Mouse (Mus musculus) MEL (cell line): ENCODE results near the gene Mfsd14b. TPM values are rescaled to one million over a fixed set of nuclear protein-coding genes. Genes with fewer than 3 reads are reported as not detected.

Source experiments
- DNase-seq: peaks from one replicate; pipeline ENCODE4 v3.0.0; 2011; ENCODE audit warnings: low read depth, low spot score
- H3K27ac ChIP-seq: 2 replicates; pipeline ENCODE4 v1.5.1; 2012; ENCODE audit warnings: low read depth, mild to moderate bottlenecking, control low read depth, low read length, moderate library complexity; ENCODE audit not compliant: control insufficient read depth
- H3K27me3 ChIP-seq, 2 experiments: fragments of 150-350 bp in 1 of 2; sonication (generic) in 1 of 2; 2 replicates each; pipeline ENCODE4 v1.6.1; 2012; ENCODE audit warnings: low read length in 2 of 2, mild to moderate bottlenecking in 2 of 2, improper control_type of control experiment in 1 of 2, moderate library complexity in 1 of 2; ENCODE audit not compliant: insufficient read depth in 2 of 2, control insufficient read depth in 1 of 2
- H3K36me3 ChIP-seq, 2 experiments: 2 replicates each; pipeline ENCODE4 v1.6.1; 2012 to 2014; ENCODE audit warnings: low read length in 2 of 2, improper control_type of control experiment in 1 of 2, inconsistent platforms in 1 of 2, mild to moderate bottlenecking in 1 of 2; ENCODE audit not compliant: insufficient read depth in 2 of 2, control insufficient read depth in 1 of 2
- H3K4me1 ChIP-seq, 2 experiments: fragments of 150-350 bp in 1 of 2; sonication (generic) in 1 of 2; 2 replicates each; pipeline ENCODE4 v1.6.1; 2012; ENCODE audit warnings: low read length in 2 of 2, improper control_type of control experiment in 1 of 2, mild to moderate bottlenecking in 1 of 2; ENCODE audit not compliant: insufficient read depth in 2 of 2, control insufficient read depth in 1 of 2
- H3K4me3 ChIP-seq, 2 experiments: fragments of 150-350 bp in 1 of 2; sonication (generic) in 1 of 2; 2 replicates each; pipeline ENCODE4 v1.5.1; 2012; ENCODE audit warnings: low read depth in 2 of 2, low read length in 2 of 2, mild to moderate bottlenecking in 2 of 2, moderate library complexity in 2 of 2, control low read depth in 1 of 2, improper control_type of control experiment in 1 of 2; ENCODE audit not compliant: control insufficient read depth in 1 of 2, insufficient read depth in 1 of 2
- H3K79me2 ChIP-seq: 2 replicates; pipeline ENCODE4 v1.6.1; 2012; ENCODE audit warnings: mild to moderate bottlenecking, low read length, moderate library complexity; ENCODE audit not compliant: control insufficient read depth, poor library complexity, insufficient read depth
- H3K9ac ChIP-seq: 2 replicates; pipeline ENCODE4 v1.6.1; 2012; ENCODE audit warnings: low read depth, mild to moderate bottlenecking, control low read depth, low read length, moderate library complexity; ENCODE audit not compliant: control insufficient read depth, poor library complexity, severe bottlenecking
- H3K9me3 ChIP-seq: fragments of 150-350 bp; sonication (generic); replicated peaks from 2 replicates; pipeline ENCODE4 v1.6.1; 2012; ENCODE audit warnings: mild to moderate bottlenecking, low read length, improper control_type of control experiment, moderate library complexity; ENCODE audit not compliant: insufficient read depth
- BHLHE40 ChIP-seq: IDR thresholded peaks from 2 replicates; pipeline ENCODE4 v1.6.1; 2012; ENCODE audit warnings: low read depth, mild to moderate bottlenecking, inconsistent platforms, low read length, improper control_type of control experiment, borderline replicate concordance
- CHD1 ChIP-seq: IDR thresholded peaks from 2 replicates; pipeline ENCODE4 v1.6.1; 2012; ENCODE audit warnings: low read depth, mild to moderate bottlenecking, inconsistent platforms, low read length, improper control_type of control experiment
- CHD2 ChIP-seq: IDR thresholded peaks from 2 replicates; pipeline ENCODE4 v1.6.1; 2011; ENCODE audit warnings: low read length, improper control_type of control experiment
- CTCF ChIP-seq, 3 experiments: IDR thresholded peaks in 2 of 3; conservative IDR thresholded peaks in 1 of 3; 2 replicates each; pipeline ENCODE4 v1.5.1; 2011 to 2012; ENCODE audit warnings: low read length in 3 of 3, low read depth in 2 of 3, mild to moderate bottlenecking in 2 of 3, improper control_type of control experiment in 1 of 3, inconsistent platforms in 1 of 3, mixed read lengths in 1 of 3, moderate library complexity in 1 of 3; ENCODE audit not compliant: control insufficient read depth in 1 of 3, insufficient read depth in 1 of 3, poor library complexity in 1 of 3, severe bottlenecking in 1 of 3
- EP300 ChIP-seq, 2 experiments: IDR thresholded peaks; 2 replicates each; pipeline ENCODE4 v1.6.1; 2011; ENCODE audit warnings: improper control_type of control experiment in 2 of 2, low read length in 2 of 2, low read depth in 1 of 2, mild to moderate bottlenecking in 1 of 2
- GATA1 ChIP-seq: IDR thresholded peaks from 2 replicates; pipeline ENCODE4 v1.6.1; 2011; ENCODE audit warnings: low read depth, low read length, improper control_type of control experiment
- KAT2A ChIP-seq: conservative IDR thresholded peaks from 2 replicates; pipeline ENCODE4 v1.6.1; 2012; ENCODE audit warnings: low read depth, low read length, improper control_type of control experiment, inconsistent platforms
- MAFK ChIP-seq: IDR thresholded peaks from 2 replicates; pipeline ENCODE4 v1.6.1; 2011; ENCODE audit warnings: low read depth, mild to moderate bottlenecking, low read length, improper control_type of control experiment, borderline replicate concordance
- MAX ChIP-seq: IDR thresholded peaks from 2 replicates; pipeline ENCODE4 v1.6.1; 2011; ENCODE audit warnings: low read length, improper control_type of control experiment
- MYB ChIP-seq: IDR thresholded peaks from 2 replicates; pipeline ENCODE4 v1.6.1; 2011; ENCODE audit warnings: mild to moderate bottlenecking, low read depth, low read length, improper control_type of control experiment
- NELFE ChIP-seq: IDR thresholded peaks from 2 replicates; pipeline ENCODE4 v1.6.1; 2011; ENCODE audit warnings: low read depth, low read length, improper control_type of control experiment
- POLR2AphosphoS2 ChIP-seq: IDR thresholded peaks from 2 replicates; pipeline ENCODE4 v1.6.1; 2011; ENCODE audit warnings: low read length, improper control_type of control experiment
- RAD21 ChIP-seq: IDR thresholded peaks from 2 replicates; pipeline ENCODE4 v1.6.1; 2011; ENCODE audit warnings: mild to moderate bottlenecking, low read depth, low read length, improper control_type of control experiment
- TBP ChIP-seq: IDR thresholded peaks from 2 replicates; pipeline ENCODE4 v1.8.0; 2011; ENCODE audit warnings: low read depth, low read length, improper control_type of control experiment
- TCF12 ChIP-seq: IDR thresholded peaks from 2 replicates; pipeline ENCODE4 v1.6.1; 2014; ENCODE audit warnings: low read depth, mild to moderate bottlenecking, inconsistent platforms, low read length, improper control_type of control experiment, moderate library complexity
- USF2 ChIP-seq, 2 experiments: IDR thresholded peaks; 2 replicates each; pipeline ENCODE4 v1.6.1; 2011 to 2012; ENCODE audit warnings: improper control_type of control experiment in 2 of 2, low read length in 2 of 2, borderline replicate concordance in 1 of 2, inconsistent platforms in 1 of 2, low read depth in 1 of 2, mild to moderate bottlenecking in 1 of 2; ENCODE audit not compliant: insufficient read depth in 1 of 2
- ZC3H11A ChIP-seq: IDR thresholded peaks from 2 replicates; pipeline ENCODE4 v1.6.1; 2012; ENCODE audit warnings: low read depth, mild to moderate bottlenecking, inconsistent platforms, low read length, improper control_type of control experiment
- ZKSCAN1 ChIP-seq: IDR thresholded peaks from 2 replicates; pipeline ENCODE4 v1.6.1; 2012; ENCODE audit warnings: low read depth, mild to moderate bottlenecking, inconsistent platforms, low read length, improper control_type of control experiment, moderate library complexity
- ZMIZ1 ChIP-seq: IDR thresholded peaks from 2 replicates; pipeline ENCODE4 v1.6.1; 2012; ENCODE audit warnings: low read depth, mild to moderate bottlenecking, inconsistent platforms, low read length, improper control_type of control experiment, moderate library complexity
- polyA plus RNA-seq, 2 experiments: library from polyadenylated mRNA; stranded (reverse) in 1 of 2; unstranded in 1 of 2; fragments of >175 nt in 1 of 2; fragments of >200 nt in 1 of 2; gene quantifications; 2 replicates each; pipeline versions ENCODE4 v1.2.1 to v1.2.4; 2012; ENCODE audit warnings: low replicate concordance in 2 of 2, low read depth in 1 of 2; ENCODE audit not compliant: insufficient read length in 2 of 2, insufficient read depth in 1 of 2, missing spikeins in 1 of 2
- total RNA-seq: library from RNA; depleted of rRNA; stranded (reverse); fragments of 300-350 nt; gene quantifications from 2 replicates; pipeline ENCODE4 v1.2.3, GENCODE M21; 2012

Gene Mfsd14b
- total and polyA plus RNA-seq, 3 experiments, result 47.9 to 48.1 TPM; not detected in 1

DNA sequence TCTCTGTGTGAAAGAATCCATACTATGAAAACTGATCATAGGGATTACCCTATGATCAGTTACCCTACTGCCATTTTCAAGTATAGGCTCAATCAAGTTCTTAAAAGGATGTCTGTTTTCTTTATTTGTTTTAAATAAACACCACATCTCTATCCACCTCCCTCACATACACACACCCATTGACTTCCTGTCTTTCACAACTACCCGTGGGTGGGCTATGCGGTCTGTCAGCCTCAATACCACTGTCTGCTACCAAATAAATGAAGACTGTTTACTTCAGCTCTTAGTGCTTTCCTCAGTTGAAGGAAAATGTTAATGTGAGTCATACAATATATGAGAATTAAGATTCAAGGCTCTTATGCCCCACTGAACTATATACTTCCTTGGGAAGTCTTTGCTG is 42.8 kb downstream of the Mfsd14b start:
- Histone ChIP-seq H3K9ac (no peak overlapping the region), H3K27ac (no peak overlapping the region), H3K27me3 (no peaks in the 10 kb centered on the region), H3K36me3 (peaks cover 4 to 25% of the 10 kb centered on the region in 2 experiments), H3K4me1 (no peaks in the 10 kb centered on the region), H3K4me3 (no peak overlapping the region), H3K9me3 (no peaks in the 10 kb centered on the region), H3K79me2 (no peaks in the 10 kb centered on the region)
- DNase-seq, result no peak
- TF ChIP-seq KAT2A, result no peak
- TF ChIP-seq MYB, result no peak
- TF ChIP-seq MAFK, result no peak
- TF ChIP-seq CHD2, result no peak
- no peak for TF ChIP-seq CHD1
- TF ChIP-seq USF2 (IDR thresholded peaks at IDR 0.05; ENCODE audit: borderline replicate concordance in 1 of 2, insufficient read depth in 1 of 2, low read depth in 1 of 2, low read length in 2 of 2), result no peak
- no peak for TF ChIP-seq POLR2AphosphoS2
- no peak for TF ChIP-seq MAX
- no peak for TF ChIP-seq EP300 (IDR thresholded peaks at IDR 0.05; ENCODE audit: low read depth in 1 of 2, low read length in 2 of 2)
- TF ChIP-seq, all 39 proteins: peak for 0

DNA sequence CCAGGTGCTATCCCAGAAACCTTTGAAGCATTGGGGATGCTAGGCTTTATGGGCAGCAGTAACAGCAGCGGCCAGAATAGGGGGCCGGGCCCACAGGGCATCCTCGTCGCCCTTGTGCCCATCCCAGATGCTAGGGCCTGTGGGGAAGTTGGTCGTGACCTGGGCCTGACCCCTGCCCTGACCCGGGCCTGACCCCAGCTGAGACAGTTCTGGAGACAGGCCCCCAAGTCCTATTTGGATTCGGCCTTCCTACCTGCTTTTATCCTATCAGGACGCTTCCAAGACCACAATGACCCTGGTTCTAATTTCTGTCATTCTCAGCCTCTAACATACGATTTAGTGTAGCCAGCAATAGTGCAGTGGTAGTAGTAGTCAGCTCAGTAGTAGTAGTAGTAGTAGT is 60.1 kb downstream of the Mfsd14b start, which contains the start of gene Prss47:
Prss47 (minus strand) TSS at position 101 of the 400 bp plus-strand sequence.
- TF ChIP-seq TBP (no peak), POLR2AphosphoS2 (no peak), NELFE (no peak), ZKSCAN1 (no peak), GATA1 (no peak), MAX (no peak), BHLHE40 (no peak), KAT2A (no peak), RAD21 (no peak), MYB (no peak), MAFK (no peak), ZMIZ1 (no peak), ZC3H11A (no peak), CTCF (IDR thresholded peaks at IDR 0.05 in 2 of 3, conservative IDR thresholded peaks at IDR 0.05 in 1 of 3; ENCODE audit: control insufficient read depth in 1 of 3, insufficient read depth in 1 of 3, low read depth in 2 of 3, low read length in 3 of 3, poor library complexity in 1 of 3, severe bottlenecking in 1 of 3) (no peak), USF2 (IDR thresholded peaks at IDR 0.05; ENCODE audit: borderline replicate concordance in 1 of 2, insufficient read depth in 1 of 2, low read depth in 1 of 2, low read length in 2 of 2) (no peak), TCF12 (no peak), CHD1 (no peak)
- Histone ChIP-seq H3K4me3 (no peak within 1 kb of the TSS), H3K9ac (no peak within 1 kb of the TSS), H3K27ac (no peak within 1 kb of the TSS), H3K9me3 (no peaks in the 10 kb centered on the region), H3K27me3 (no peaks in the 10 kb centered on the region), H3K4me1 (no peaks in the 10 kb centered on the region), H3K36me3 (no peaks in the 10 kb centered on the region; a peak in 1 of 4 replicates), H3K79me2 (no peaks in the 10 kb centered on the region)
- DNase-seq, result no peak
